Mouse (Mus musculus) layer of hippocampus, postnatal 10 days (tissue): ENCODE results near the gene Rab37. TPM values are rescaled to one million over a fixed set of nuclear protein-coding genes. Genes with fewer than 3 reads are reported as not detected.

ENCODE experiments used
- DNase-seq, 2 experiments: peaks; one replicate each; pipeline ENCODE4 v3.0.0; 2021; ENCODE audit warnings: low spot score in 2 of 2
- total RNA-seq, 2 experiments: library from RNA; stranded (reverse); gene quantifications; 2 replicates each; pipeline ENCODE4 v1.2.3; 2021

Rab37 gene
- total RNA-seq, 2 experiments from 2014 or later = 0.91 to 1.6 TPM

DNA sequence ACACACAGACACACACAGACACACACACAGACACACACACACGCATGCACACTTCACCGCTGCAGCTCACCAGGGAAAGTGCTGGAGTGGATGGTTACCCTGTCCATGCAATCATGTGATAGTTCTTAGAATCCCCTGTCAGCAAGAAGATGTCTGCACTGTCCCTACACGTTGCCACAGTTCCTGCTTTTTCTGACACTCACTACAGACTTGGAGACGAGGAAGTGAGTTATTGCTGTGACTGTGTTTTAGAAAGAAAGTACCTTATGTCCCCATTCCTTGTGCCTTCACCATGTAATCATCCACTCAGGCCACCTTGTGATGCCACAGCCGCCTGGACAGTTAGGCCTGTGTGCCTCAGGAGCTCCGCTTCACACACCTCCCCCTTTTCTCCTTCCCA is 98.1 kb downstream of the Rab37 start:
- no peak for DNase-seq

DNA sequence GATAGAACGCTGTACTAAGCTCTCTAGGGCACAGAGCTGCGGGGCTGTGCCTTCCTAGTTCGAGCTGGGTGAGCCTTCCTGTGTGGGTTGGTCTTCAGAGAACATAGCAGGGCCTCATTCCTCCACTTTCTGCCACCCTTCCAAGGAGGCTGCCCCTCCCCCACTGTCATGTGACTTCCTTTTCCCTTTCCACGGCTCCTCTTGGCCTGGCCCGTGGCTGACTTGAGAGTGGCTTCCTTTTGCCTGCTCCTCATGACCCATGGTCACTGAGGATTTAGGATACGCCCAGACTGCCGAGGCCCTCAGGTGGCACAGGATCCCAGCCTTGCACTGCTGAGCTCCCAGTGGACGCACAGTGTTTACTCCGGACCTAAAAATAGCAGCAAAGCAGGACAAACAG is 100.9 kb downstream of the Rab37 start:
- no peak for DNase-seq

DNA sequence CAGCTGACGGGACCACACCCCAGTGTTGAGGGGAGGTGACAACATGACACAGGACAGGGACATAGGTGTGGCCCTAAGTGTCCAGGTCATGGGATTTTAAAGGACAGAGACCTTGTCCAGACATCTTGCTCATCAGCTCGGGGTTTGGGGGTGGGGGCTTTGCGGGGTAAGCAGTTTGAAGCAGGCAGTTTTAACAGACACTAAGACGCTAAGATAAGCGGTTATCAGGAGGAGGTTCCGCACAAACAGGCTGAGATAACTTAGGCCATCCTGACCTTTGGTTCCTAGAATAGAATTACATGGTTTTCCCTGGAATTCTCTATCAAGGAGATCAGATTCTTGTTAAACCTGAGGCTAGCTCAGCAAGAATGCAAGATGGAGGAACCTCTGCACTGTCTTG is 103.5 kb downstream of the Rab37 start:
- DNase-seq = no peak

DNA sequence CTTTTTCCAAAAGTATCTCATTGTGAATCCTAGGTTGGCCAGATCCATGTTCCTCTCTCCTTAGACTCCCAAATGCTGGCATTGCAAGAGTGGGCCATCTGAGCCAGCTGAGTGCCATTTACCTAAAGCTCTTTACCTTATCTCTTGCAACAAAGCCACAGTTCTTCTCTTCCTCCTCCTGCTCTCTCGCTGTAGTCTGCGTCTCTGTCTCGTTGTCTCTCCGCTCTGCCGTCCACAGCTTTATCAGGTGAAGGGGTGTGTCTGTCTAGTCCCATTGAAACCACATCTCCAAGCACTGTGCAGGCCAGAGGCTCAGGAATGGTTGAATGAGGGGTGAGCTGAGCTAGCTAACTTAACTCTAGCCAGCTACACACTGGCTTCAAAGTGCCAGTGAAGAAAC is 104.7 kb downstream of the Rab37 start:
- no peak for DNase-seq

DNA sequence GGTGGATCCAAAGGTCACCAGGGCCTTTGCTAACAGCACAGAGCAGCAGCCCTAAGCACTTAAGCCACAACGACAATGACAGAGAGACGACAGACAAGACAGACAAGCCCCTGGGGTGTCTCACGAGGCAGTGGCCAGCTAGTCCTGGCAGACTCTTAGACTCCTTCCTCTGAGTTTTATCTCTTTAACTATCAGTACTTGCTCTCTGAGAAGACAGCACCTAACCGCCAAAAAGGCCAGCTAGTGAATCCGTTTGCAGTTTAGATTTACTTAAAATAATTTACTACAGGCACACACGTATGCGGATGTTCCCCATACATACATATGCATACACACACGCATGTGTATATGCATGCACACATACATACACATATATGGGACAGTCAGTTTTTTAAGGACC is 106.3 kb downstream of the Rab37 start:
- DNase-seq = no peak

DNA sequence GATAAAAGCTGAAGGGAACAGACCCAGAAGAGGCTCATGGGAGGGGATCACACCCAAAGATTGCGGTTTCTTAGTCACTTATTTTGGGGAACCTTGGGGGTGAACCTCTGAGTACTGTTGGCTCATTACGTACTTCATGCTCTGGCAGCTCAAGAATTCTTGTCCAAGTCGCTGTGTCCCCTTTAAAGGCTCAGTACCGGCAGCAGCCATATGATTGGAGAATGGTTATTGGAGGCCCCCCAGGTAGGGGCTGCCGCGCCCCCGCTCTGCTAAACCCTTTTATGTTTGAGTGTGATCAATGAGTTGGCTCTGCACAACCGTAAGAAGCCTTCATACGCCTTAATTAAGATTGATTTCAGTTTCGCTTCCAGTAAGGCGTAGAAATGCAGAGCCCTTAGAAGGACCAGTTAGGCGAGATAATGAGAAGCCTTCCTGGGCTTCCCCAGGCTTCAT is 107.7 kb downstream of the Rab37 start:
- DNase-seq = no peak

DNA sequence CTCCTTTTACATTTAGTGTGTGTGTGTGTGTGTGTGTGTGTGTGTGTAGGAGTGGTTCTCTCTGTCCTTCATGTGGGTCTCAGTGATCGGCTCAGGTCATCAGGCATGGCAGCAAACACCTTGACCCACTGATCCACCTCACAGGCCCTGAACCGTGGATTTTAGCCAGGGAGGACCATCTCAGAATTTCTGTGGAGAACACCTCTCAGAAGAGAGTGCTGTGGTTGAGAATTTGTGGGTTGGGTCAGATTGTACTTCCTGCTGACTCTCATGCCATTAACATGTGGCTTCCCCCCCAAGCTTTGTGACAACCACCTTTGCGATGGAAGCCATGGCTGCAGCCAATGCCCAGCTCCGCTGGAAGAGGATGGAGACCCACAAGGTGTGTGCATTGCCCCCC is 109.3 kb downstream of the Rab37 start:
- no peak for DNase-seq

DNA sequence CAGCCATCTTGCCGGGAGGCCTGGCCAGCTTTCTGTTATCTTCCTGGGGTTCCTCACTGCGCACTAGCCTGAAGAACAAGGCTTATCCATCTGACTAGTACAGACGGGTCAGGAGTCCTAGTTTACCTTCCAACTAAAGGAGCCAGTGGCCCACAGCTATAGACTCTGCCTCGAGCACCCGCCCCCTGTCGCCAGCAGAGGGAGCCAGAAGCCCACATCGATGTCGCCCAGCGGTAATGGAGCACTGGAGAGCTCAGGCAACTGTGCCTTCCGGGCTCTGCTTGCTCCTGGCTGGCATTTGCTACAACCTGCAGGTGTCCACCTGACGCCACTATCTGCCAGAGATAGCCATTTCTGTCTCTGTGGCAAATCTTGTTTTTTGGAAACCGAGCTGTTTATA is 111.1 kb downstream of the Rab37 start:
- DNase-seq = peak; percentile 91 to 93

DNA sequence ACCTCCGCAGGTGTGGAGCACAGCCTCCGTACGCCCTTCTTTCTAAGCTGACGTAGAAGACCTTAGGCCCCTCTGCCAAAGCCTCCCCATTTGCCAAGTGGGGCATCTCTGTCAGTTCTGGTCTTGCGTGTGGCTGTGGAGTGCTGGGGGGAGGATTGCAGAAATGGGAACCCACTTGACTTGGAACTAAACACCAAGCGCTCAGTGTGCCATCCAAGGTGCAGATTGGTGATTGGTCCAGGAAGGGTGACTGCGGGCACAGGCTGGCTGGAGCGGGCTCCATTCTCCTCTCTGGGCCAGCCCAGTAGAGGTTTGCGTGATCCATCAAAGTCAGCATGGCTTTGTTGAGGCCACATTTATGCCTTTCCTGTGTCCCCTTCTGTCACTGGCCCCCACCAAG is 111.5 kb downstream of the Rab37 start:
- no peak for DNase-seq

DNA sequence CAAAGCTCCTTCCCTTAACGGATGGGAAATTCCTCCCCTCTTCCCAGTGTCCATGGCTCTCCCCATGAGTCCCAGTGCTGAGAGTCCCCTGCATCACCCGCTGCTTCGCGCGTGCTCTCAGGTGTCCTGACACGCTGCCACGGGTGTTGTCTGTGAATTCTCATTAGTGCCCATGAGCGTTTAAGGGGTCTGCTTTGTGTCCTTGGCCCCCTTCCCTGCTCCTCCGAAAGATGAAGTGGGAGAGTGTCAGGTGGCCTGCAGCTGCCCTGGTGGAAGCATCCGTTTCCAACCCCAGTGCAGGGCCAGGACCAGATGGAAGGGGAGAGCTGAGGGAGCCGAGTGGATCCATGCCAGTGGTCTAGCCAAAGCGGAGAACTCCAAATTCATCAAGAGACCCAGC is 116.9 kb downstream of the Rab37 start:
- no peak for DNase-seq

DNA sequence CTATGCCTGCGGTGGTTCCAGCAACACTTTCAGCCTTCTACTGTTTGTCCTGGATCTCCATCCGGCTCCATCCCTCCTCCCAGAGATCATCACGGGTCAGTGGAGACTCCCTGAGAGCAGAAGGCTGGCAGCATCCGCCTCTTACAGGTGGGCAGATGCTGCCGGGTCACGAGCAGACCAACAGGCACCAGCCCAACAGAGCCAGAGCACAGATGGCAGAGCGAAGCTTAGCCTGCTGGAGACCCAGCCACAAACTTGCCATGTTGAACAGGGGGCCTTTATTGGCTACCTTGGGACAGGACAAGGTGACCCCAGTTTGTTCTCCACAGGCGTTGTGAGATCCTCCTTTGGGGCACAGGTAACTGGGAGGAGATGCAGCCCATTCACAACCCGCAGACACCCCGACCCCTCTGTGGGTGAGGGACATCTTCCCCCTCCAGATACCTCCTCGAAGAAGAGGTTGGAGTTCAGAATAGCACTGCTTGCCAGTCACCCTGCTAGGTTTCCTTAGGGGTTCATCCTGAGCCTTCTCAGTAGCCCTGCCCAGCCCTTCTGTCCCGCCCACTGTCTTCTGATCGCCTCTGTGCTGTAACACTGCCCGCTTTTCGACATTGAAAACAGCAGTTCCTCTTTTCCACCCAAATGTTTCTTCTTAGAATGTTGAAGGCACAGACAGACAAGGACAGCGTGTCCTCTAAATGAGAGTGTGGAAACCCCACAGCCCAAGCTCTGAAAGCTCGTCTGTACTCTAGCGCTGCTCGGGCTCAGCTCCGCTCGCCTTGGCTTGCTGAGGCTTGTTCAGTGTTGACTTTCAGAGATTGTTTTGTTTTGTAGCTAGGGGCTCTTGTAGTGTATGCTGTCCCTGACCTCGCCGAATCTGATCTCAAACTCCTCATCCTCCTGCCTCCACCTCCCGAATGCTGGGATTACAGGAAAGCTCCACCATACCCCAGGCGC is 117.8 kb downstream of the Rab37 start:
- no peak for DNase-seq

DNA sequence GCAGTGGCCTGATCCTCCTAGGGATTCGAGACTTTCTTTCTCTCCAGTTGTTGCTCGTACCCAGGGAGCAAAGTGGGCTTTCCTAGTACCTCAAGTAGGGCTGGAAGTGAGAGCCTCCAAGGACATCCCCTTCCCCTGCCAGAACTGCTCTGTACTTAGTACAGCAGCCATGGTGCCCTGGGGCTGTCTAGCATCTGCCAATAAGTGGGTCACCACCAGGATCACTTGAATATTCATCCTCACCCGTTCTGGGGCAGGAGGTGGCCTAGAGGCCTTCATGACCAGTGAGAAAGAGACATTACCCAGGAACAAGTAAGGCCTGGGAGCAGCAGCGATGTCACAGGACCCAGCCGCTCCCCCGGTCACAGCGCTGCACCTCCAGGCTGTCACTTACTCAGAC is 118.7 kb downstream of the Rab37 start:
- DNase-seq = no peak

Other genes starting within 250 kb of the Rab37 start
- 1 to 10 TPM; 3.9 to 5.1 TPM for gene Gprc5c, start 240.3 kb upstream of the Rab37 start, total RNA-seq
- gene Cd300a, start 201.4 kb upstream of the Rab37 start, total RNA-seq = under 1 TPM; 0.62 TPM
- under 1 TPM in 1 of 2 experiments, not detected in 1; 0.20 TPM for gene Cd300lb, start 157.0 kb upstream of the Rab37 start, total RNA-seq
- gene Cd300c, start 122.3 kb upstream of the Rab37 start, total RNA-seq = not detected
- under 1 TPM in 1 of 2 experiments, not detected in 1; 0.11 TPM for gene Cd300ld, start 101.5 kb upstream of the Rab37 start, total RNA-seq
- 1 to 10 TPM; 2.5 to 3.5 TPM for gene Cd300c2, start 89.6 kb upstream of the Rab37 start, total RNA-seq
- not detected for gene Cd300ld2, start 75.2 kb upstream of the Rab37 start, total RNA-seq
- gene Cd300ld4, start 64.4 kb upstream of the Rab37 start, total RNA-seq = not detected
- 1 to 10 TPM; 2.5 to 2.6 TPM for gene Cd300ld5, start 53.7 kb upstream of the Rab37 start, total RNA-seq
- not detected for gene Cd300ld3, start 43.0 kb upstream of the Rab37 start, total RNA-seq
- not detected for gene Cd300e, start 29.3 kb upstream of the Rab37 start, total RNA-seq
- under 1 TPM; 0.27 to 0.50 TPM for gene Cd300lf, start 42.6 kb downstream of the Rab37 start, total RNA-seq
- 10 to 100 TPM; 70.4 to 78.0 TPM for gene Slc9a3r1, start 71.9 kb downstream of the Rab37 start, total RNA-seq
- gene Tmem104, start 96.1 kb downstream of the Rab37 start, total RNA-seq = 10 to 100 TPM; 15.1 to 20.2 TPM
- 10 to 100 TPM; 15.8 to 17.6 TPM for gene Nat9, start 96.4 kb downstream of the Rab37 start, total RNA-seq
- 10 to 100 TPM; 28.6 to 31.9 TPM for gene Grin2c, start 175.8 kb downstream of the Rab37 start, total RNA-seq
- gene Fdxr, start 185.6 kb downstream of the Rab37 start, total RNA-seq = 10 to 100 TPM; 22.5 to 23.0 TPM
- 1 to 10 TPM; 7.6 to 8.1 TPM for gene Fads6, start 206.2 kb downstream of the Rab37 start, total RNA-seq
- not detected for gene Otop2, start 215.7 kb downstream of the Rab37 start, total RNA-seq
- under 1 TPM; 0.14 to 0.16 TPM for gene Ush1g, start 230.6 kb downstream of the Rab37 start, total RNA-seq
- gene Otop3, start 243.3 kb downstream of the Rab37 start, total RNA-seq = under 1 TPM; 0.45 to 0.53 TPM